Mouse (Mus musculus): ENCODE measurements around the gene A930004D18Rik. TPM values are rescaled to one million over a fixed set of nuclear protein-coding genes. Genes with fewer than 3 reads are reported as not detected.
"Not testable (repeated sequence)": the region's sequence is repeated elsewhere in the genome, so short reads cannot be mapped to it uniquely, and the experiment has no call there.

Gene A930004D18Rik
- polyA plus RNA-seq, 1 experiment from 2014 or later: 13.6 TPM

- H3K27me3 ChIP-seq: no peaks in the 10 kb centered on the region
- no peaks in the 10 kb centered on the region for H3K36me3 ChIP-seq
- ATAC-seq (ENCODE audit: borderline replicate concordance, extremely low read depth, low FRiP score, low TSS enrichment): no peak
- no peaks in the 10 kb centered on the region for H3K9me3 ChIP-seq
- 88% methylated on average over 6 of the region's 6 CpGs for WGBS
- H3K9ac ChIP-seq: no peak overlapping the region
- H3K4me3 ChIP-seq: no peak overlapping the region
- peaks cover 13% of the 10 kb centered on the region for H3K4me1 ChIP-seq
- H3K27ac ChIP-seq: no peak overlapping the region
- no peak overlapping the region for H3K4me2 ChIP-seq
Measured at GRCm38 (mm10) chr2:17978706-17979105, 58.8 kb downstream of the A930004D18Rik start.

GRCm38 (mm10) chr2:17978251-17978650 is 59.3 kb downstream of the A930004D18Rik start:
- 87% methylated on average over 7 of the region's 7 CpGs for WGBS
- not testable (repeated sequence) for H3K4me2 ChIP-seq; H3K27ac ChIP-seq; H3K9me3 ChIP-seq; ATAC-seq (ENCODE audit: borderline replicate concordance, extremely low read depth, low FRiP score, low TSS enrichment); H3K9ac ChIP-seq; H3K27me3 ChIP-seq; H3K36me3 ChIP-seq; H3K4me3 ChIP-seq
- H3K4me1 ChIP-seq: peaks cover 17% of the 10 kb centered on the region

GRCm38 (mm10) chr2:17977645-17978044 is 59.9 kb downstream of the A930004D18Rik start:
- H3K4me2 ChIP-seq; H3K9me3 ChIP-seq; H3K36me3 ChIP-seq; H3K4me3 ChIP-seq; H3K27ac ChIP-seq; ATAC-seq (ENCODE audit: borderline replicate concordance, extremely low read depth, low FRiP score, low TSS enrichment); H3K9ac ChIP-seq; H3K27me3 ChIP-seq: not testable (repeated sequence)
- peaks cover 18% of the 10 kb centered on the region for H3K4me1 ChIP-seq

- H3K27ac ChIP-seq: no peak overlapping the region
- peaks cover 18% of the 10 kb centered on the region for H3K4me1 ChIP-seq
- 14% methylated on average over 4 of the region's 4 CpGs for WGBS
- no peaks in the 10 kb centered on the region for H3K36me3 ChIP-seq
- no peak overlapping the region for H3K9ac ChIP-seq
- no peak overlapping the region for H3K4me3 ChIP-seq
- H3K4me2 ChIP-seq: no peak overlapping the region
- no peaks in the 10 kb centered on the region for H3K9me3 ChIP-seq
- ATAC-seq (ENCODE audit: borderline replicate concordance, extremely low read depth, low FRiP score, low TSS enrichment): no peak
- no peaks in the 10 kb centered on the region for H3K27me3 ChIP-seq
Measured at GRCm38 (mm10) chr2:17975601-17976327, 61.8 kb downstream of the A930004D18Rik start.

Small RNA genes within 50 kb of the gene (microRNA-seq; reads per million reads assigned to microRNA genes)
- 11.1 reads per million, percentile 30 among the genes with 10 or more reads in this experiment for gene Mir7655

Other genes with a start within 250 kb of the A930004D18Rik start
- not detected in 2 replicates for gene H2al2a, start 40.8 kb downstream of the A930004D18Rik start, polyA plus RNA-seq (2015; fragmentation: Nextera tagmentation; extraction: Ambion mirVana)
- gene Skida1, start 11.3 kb upstream of the A930004D18Rik start, polyA plus RNA-seq (2015; fragmentation: Nextera tagmentation; extraction: Ambion mirVana): 7.2 and 8.4 TPM in 2 replicates
- gene Mllt10, start 17.5 kb upstream of the A930004D18Rik start, polyA plus RNA-seq (2015; fragmentation: Nextera tagmentation; extraction: Ambion mirVana): 58.9 and 59.4 TPM in 2 replicates

All from lung, embryonic 15.5 days (tissue).